Mouse (Mus musculus) Muller cell, postnatal 12 days (primary cell): ENCODE measurements around the gene Siva1.
A peak's percentile ranks its signal among the peaks of the same experiment; 100 is the strongest.

Source experiments
- DNase-seq: peaks from one replicate; pipeline ENCODE4 v3.0.0-alpha.2; 2015; ENCODE audit errors: inconsistent ontology term

The Siva1 gene

GRCm38 (mm10) chr12:112678555-112679026, 34.1 kb downstream of the Siva1 start, which contains the start of gene Zbtb42:
Gene Zbtb42 (plus strand): TSS chr12:112678828.
- peak; percentile 84 for DNase-seq

DNA sequence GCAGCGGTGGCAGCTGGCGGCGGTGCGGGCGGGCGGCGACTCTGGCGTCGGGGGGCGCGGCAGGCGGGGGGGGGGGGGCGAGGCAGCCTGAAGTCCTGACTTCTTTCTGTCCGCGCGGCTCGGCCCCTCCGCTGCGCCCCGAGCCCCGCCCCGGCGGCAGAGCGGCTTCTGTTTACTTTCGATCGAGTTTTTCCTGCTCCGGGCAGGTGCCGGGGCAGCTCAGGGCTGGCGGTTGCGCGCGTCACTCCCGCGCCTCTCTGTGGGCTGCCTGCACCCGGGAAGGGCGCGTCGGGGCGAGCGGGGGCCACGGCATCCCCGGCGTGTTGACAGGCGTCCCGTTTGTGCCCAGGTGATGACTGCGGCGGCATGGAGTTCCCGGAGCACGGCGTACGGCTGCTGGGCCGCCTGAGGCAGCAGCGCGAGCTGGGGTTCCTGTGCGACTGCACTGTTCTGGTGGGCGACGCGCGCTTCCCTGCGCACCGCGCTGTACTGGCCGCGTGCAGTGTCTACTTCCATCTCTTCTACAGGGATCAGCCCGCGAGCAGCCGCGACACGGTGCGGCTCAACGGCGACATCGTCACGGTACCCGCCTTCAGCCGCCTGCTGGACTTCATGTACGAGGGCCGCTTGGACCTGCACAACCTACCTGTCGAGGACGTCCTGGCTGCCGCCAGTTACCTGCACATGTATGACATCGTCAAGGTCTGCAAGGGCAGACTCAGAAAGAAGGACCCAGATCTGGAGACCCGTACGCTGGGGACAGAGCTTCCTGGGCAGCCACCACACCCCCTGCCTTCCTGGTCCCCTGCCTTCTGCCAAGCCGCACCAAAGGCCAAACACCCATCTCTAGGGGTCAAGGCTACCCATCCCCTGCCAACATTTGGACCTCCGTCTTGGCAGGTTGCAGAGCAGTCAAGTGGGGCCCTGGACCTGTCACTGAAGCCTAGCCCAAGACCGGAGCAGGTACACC, 34.8 kb downstream of the Siva1 start:
- DNase-seq = no peak

- DNase-seq = no peak
Observed at GRCm38 (mm10) chr12:112683351-112683750, 38.9 kb downstream of the Siva1 start.

DNA sequence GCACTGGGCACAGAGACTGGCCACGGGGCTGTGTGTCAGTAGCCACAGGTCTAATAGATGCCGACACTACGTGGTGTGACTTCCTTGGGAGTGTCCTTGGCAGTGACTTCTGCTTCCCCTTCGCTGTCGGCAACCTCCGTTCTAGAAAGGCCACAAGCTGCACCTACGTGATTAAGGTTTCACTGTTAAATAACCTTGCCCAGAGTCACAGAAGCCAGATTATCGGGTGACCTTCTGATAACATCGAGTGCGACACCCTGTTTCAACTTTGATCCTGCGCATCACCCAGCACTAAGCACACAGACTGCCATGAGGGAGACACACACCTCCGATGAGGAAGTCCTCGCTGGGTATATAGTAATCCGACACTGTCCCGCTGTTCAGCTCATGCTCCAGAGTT, 44.0 kb downstream of the Siva1 start:
- DNase-seq = no peak

DNA sequence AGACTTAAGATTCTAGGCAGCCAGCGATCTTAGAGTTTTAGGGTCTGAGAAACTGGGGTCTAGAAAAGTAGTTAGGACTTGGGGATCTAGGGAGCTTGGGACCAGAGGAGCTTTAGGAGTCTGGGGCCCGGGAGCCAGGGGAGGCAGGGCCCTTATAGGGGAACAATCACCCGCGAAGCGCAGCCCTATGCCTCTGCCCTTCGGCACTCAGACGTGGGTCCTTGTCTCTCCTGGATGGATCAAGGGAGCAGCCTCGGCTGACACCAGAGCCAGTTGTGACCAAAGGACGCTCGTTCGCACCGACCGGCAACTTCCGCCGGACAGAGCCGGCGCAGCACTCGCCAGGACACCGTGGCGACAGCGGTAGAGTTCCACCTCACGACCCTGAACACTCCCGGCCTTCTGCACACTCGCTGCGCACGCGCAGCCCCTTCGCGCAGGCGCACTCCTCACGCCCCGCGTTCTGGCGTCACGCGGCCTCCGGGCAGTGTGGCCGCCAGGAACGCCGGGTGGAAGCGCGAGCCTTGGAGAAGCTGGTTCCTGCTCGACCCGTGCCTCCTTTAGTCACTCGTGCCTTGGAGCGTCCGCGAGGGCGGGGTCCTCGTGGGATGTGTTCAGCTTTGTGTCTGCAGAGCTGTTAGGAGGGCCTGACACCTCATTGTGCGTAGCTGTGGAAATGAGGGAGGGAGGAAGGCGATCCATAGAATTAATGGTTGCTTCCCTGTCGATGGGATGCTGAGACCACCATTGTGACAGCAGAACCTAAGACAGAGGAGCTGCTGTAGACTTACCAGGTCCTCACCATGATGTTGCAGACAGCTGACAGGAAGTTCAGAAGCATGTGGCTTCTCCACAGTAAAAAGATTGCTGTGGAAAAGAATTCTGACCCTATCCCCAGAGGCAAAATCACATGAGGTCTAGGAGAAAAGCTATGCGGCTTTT, 49.0 kb downstream of the Siva1 start:
- peak; percentile 97 for DNase-seq

DNA sequence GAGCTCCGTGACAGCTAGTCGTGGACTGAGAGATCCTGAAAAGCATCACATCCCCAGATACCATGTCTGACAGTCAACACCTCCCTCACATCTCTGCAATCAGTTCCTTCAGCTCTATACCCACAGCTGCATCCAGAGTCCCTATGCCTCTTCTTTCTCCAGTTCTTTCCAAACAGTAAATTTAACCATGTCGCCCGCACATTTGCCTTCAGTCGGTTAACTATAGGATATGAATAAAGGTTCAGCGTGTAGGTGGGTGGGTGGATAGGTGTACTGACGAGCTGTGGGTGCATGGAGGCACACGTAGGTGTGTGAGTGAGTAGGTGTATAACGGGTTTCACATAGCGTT, 49.6 kb downstream of the Siva1 start:
- DNase-seq = no peak

DNA sequence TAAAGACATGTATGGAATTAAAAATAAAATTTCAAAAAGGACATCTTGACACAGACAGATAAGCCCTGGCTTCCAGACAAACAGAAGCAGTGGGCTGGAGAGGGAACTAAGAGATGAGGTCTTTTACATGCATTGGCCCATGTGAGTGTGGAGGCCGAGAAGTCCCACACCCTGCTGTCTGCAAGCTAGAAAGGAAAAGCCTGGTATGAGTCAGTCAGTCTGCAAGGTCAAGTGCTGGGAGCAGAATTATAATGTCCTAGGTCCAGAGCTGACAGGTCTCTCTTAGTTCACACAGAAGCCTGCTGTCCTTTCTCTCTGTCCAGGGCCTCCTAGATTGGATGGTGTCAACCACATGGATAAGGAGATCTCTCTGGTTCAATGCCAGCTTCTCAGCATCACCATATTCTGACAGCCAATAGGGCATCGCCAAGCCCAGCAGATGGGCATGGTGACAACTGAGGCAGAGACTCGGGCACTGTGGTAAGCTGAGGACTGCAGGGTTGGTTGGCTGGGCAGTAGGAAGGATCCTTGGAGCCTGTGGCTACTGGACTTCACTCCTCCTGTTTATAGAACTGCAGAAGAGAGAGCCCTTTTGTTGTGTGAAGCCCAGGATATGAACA, 52.4 kb downstream of the Siva1 start:
- DNase-seq = no peak
